ENCODE assay signal across 32 mouse cellular contexts in genomic region chr1:177533332-177533731, GRCm38 (mm10).
"Had no signal": no experiment of that assay in that cellular context is flagged by ENCODE, and none has a peak within 500 bp of the region (broad histone marks: within the 10 kb centered on the region; RNA-seq: fewer than 3 reads in every experiment).

No protein-coding gene starts in this region.

- H3K36me3 ChIP-seq: heart, embryonic 12.5 days; heart, embryonic 13.5 days; heart, embryonic 15.5 days; hindbrain, embryonic 10.5 days; hindbrain, embryonic 12.5 days; hindbrain, embryonic 13.5 days; hindbrain, embryonic 15.5 days; intestine, embryonic 15.5 days had no signal

- ATAC-seq: hindbrain, embryonic 16.5 days; hindbrain, postnatal 0 days; inflammation-experienced regulatory T-cells, adult 6 months; intestine, embryonic 15.5 days; intestine, embryonic 16.5 days; intestine, postnatal 0 days had no signal

- H3K4me2 ChIP-seq: heart, embryonic 11.5 days; heart, embryonic 12.5 days; heart, embryonic 13.5 days; heart, embryonic 15.5 days; hindbrain, embryonic 12.5 days; hindbrain, embryonic 13.5 days; hindbrain, embryonic 14.5 days; hindbrain, embryonic 15.5 days; intestine, embryonic 15.5 days had no signal

- H3K4me3 ChIP-seq: heart, embryonic 12.5 days; heart, embryonic 13.5 days; heart, embryonic 15.5 days; hindbrain, embryonic 10.5 days; hindbrain, embryonic 12.5 days; hindbrain, embryonic 13.5 days; hindbrain, embryonic 15.5 days; intestine, embryonic 15.5 days; layer of hippocampus, adult 2 months; left cerebral cortex, adult 2 months had no signal

- H3K27ac ChIP-seq: heart, embryonic 13.5 days; heart, embryonic 15.5 days; hindbrain, embryonic 10.5 days; hindbrain, embryonic 12.5 days; hindbrain, embryonic 13.5 days; hindbrain, embryonic 14.5 days; hindbrain, embryonic 15.5 days; hindbrain, postnatal 0 days; intestine, embryonic 15.5 days; kidney, postnatal 0 days; layer of hippocampus, adult 2 months; left cerebral cortex, adult 2 months had no signal

- H3K9me3 ChIP-seq: heart, embryonic 12.5 days; heart, embryonic 13.5 days; heart, embryonic 15.5 days; hindbrain, embryonic 12.5 days; hindbrain, embryonic 13.5 days; hindbrain, embryonic 15.5 days; intestine, embryonic 15.5 days had no signal

- H3K27me3 ChIP-seq: heart, embryonic 12.5 days; heart, embryonic 13.5 days; heart, embryonic 15.5 days; hindbrain, embryonic 12.5 days; hindbrain, embryonic 13.5 days; hindbrain, embryonic 15.5 days; intestine, embryonic 15.5 days had no signal

- H3K4me1 ChIP-seq: heart, embryonic 12.5 days; heart, embryonic 15.5 days; hindbrain, embryonic 10.5 days; hindbrain, embryonic 12.5 days; hindbrain, embryonic 13.5 days; hindbrain, embryonic 15.5 days; intestine, embryonic 15.5 days had no signal

- H3K9ac ChIP-seq: heart, embryonic 12.5 days; heart, embryonic 13.5 days; heart, embryonic 15.5 days; hindbrain, embryonic 12.5 days; hindbrain, embryonic 13.5 days; hindbrain, embryonic 14.5 days; hindbrain, embryonic 15.5 days; intestine, embryonic 15.5 days had no signal

- DNase-seq: heart, postnatal 10 days; heart, postnatal 14 days; heart, postnatal 36 days; kidney, adult 11 months; kidney, adult 18-20 months; kidney, adult 2 months; kidney, adult 9 months; kidney, postnatal 10 days; kidney, postnatal 14 days; kidney, postnatal 25 days; kidney, postnatal 36 days; kidney, postnatal 4 days; layer of hippocampus, adult 9-11 months; layer of hippocampus, postnatal 36 days had no signal
